Mouse (Mus musculus) liver, postnatal 0 days (tissue): ENCODE data around the gene Grcc10. TPM values are rescaled to one million over a fixed set of nuclear protein-coding genes. Genes with fewer than 3 reads are reported as not detected.

ENCODE experiments used
- ATAC-seq: fragments of 200-750 bp; cut with Nextera tagmentation; 2 replicates; pipeline ENCODE4 v1.8.0; 2017; ENCODE audit warnings: mild to moderate bottlenecking, moderate library complexity
- DNase-seq: peaks from one replicate; pipeline ENCODE4 v3.0.0-alpha.2; 2016
- H3K27ac ChIP-seq: fragments of 300-500 bp; sonication (generic); 2 replicates; pipeline ENCODE4 v1.5.1; 2014; ENCODE audit warnings: antibody characterized with exemption, moderate library complexity, mild to moderate bottlenecking, low read depth
- H3K27me3 ChIP-seq: fragments of 300-500 bp; sonication (generic); 2 replicates; pipeline ENCODE4 v1.6.1; 2014; ENCODE audit warnings: low read length, control low read depth, mixed read lengths; ENCODE audit not compliant: insufficient read depth
- H3K36me3 ChIP-seq: fragments of 300-500 bp; sonication (generic); replicated peaks from 2 replicates; pipeline ENCODE4 v1.6.1; 2014; ENCODE audit warnings: mild to moderate bottlenecking, control low read depth, low read length, moderate library complexity, mixed read lengths; ENCODE audit not compliant: insufficient read depth
- H3K4me1 ChIP-seq: fragments of 300-500 bp; sonication (generic); 2 replicates; pipeline ENCODE4 v1.6.1; 2014; ENCODE audit warnings: antibody characterized with exemption, mild to moderate bottlenecking, control low read depth; ENCODE audit not compliant: insufficient read depth
- H3K4me2 ChIP-seq: fragments of 300-500 bp; sonication (generic); 2 replicates; pipeline ENCODE4 v1.6.1; 2014; ENCODE audit warnings: low read depth, mild to moderate bottlenecking, low read length, moderate library complexity, mixed read lengths
- H3K4me3 ChIP-seq: fragments of 300-500 bp; sonication (generic); 2 replicates; pipeline ENCODE4 v1.5.1; 2014; ENCODE audit warnings: low read depth, low read length
- H3K9ac ChIP-seq: fragments of 300-500 bp; sonication (generic); replicated peaks from 2 replicates; pipeline ENCODE4 v1.6.1; 2014; ENCODE audit warnings: mild to moderate bottlenecking, moderate library complexity
- H3K9me3 ChIP-seq: fragments of 300-500 bp; sonication (generic); 2 replicates; pipeline ENCODE4 v1.6.1; 2016; ENCODE audit warnings: mild to moderate bottlenecking, control low read depth, low read length, mixed read lengths
- CTCF ChIP-seq: sonication (generic); IDR thresholded peaks from 2 replicates; pipeline ENCODE4 v1.5.1; 2016; ENCODE audit warnings: antibody characterized with exemption, low read depth
- EP300 ChIP-seq: IDR thresholded peaks from 2 replicates; pipeline ENCODE4 v1.6.1; 2016; ENCODE audit warnings: antibody characterized with exemption, low read depth, mild to moderate bottlenecking
- WGBS: fragments of 180-500 bp; shearing (Covaris S2); extraction: QIAGEN DNeasy Blood & Tissue Kit; methylation state at CpG from one replicate; pipeline ENCODE4 v1.1.7; 2014; ENCODE audit not compliant: insufficient replicate concordance; 5-methylcytosine and 5-hydroxymethylcytosine counted together
- polyA plus RNA-seq: library from polyadenylated mRNA; unstranded; fragments of >200 nt; fragmentation: Nextera tagmentation; extraction: Ambion mirVana; gene quantifications from 2 replicates; pipeline ENCODE4 v1.2.1, GENCODE M21; 2015

The Grcc10 gene
- polyA plus RNA-seq, 1 experiment from 2014 or later: 148 TPM

DNA sequence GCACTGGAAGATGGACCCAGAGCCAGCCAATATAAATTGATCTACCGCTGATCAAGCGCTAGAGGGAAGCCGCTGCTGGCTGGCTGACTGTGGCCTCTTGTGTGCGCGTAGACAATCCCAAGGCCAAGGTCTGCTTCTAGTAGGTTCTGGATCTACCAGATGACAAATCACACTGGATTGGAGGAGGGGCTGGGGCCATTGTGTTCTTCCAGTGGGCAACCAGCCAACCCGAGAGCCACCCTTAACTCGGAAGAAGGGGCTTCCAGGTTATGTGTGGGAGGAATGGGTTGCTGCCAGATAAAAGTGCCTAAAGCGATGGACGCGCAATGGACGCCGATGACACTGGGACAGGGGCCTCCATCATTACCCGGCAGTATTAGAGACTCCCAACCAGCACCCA, 23.2 kb downstream of the Grcc10 start:
- Histone ChIP-seq H3K4me1 (peaks cover 44% of the 10 kb centered on the region), H3K9me3 (no peaks in the 10 kb centered on the region), H3K27ac (no peak overlapping the region), H3K4me2 (no peak overlapping the region), H3K9ac (no peak overlapping the region), H3K4me3 (no peak overlapping the region), H3K27me3 (no peaks in the 10 kb centered on the region), H3K36me3 (peaks cover 42% of the 10 kb centered on the region)
- no peak for TF ChIP-seq EP300
- TF ChIP-seq CTCF: no peak
- DNase-seq (no peak), ATAC-seq (no peak)
- 87% methylated on average over 13 of the region's 13 CpGs for WGBS

DNA sequence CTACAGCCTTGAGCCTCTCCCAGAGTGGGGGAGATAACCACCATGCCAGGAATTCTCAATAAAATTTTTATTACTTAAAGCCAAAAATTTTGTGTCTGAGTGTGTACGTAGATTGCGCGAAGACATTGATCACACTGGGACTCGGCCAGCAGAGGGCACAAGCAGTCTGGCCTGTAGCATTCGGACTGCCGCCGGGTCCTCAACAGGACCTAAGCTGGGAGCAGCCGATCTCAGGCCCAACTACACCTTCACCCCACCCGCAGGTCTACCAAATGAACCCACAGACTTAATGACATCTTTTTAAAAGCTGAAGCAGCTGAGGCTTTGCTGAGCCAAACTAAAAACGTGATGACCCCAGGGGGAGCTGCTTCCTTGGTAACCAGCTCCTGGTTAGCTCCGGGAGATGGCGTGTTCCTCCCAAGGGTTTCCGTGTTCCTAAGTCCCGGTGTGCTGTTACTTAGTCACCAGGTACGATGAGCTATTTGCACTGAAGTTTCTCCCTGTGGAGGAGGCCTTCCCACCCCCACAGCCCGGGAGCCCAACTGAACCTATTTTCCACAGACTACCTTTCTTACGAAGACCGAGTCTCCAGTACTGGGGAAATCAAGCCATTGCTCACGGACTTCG, 24.2 kb downstream of the Grcc10 start:
- Histone ChIP-seq H3K36me3 (peaks cover 42% of the 10 kb centered on the region), H3K9me3 (no peaks in the 10 kb centered on the region), H3K4me2 (no peak overlapping the region), H3K9ac (no peak overlapping the region), H3K4me1 (peaks cover 47% of the 10 kb centered on the region), H3K27ac (no peak overlapping the region), H3K27me3 (no peaks in the 10 kb centered on the region), H3K4me3 (no peak overlapping the region)
- ATAC-seq (no peak), DNase-seq (peak; percentile 73)
- 64% methylated on average over 20 of the region's 20 CpGs for WGBS
- TF ChIP-seq EP300 (no peak), CTCF (peak; percentile 79)

GRCm38 (mm10) chr6:124712918-124713317, 28.3 kb downstream of the Grcc10 start:
- H3K9ac ChIP-seq: peak overlapping the region; percentile 92
- H3K36me3 ChIP-seq: peaks cover 34% of the 10 kb centered on the region
- peak overlapping the region; percentile 91 for H3K27ac ChIP-seq
- H3K9me3 ChIP-seq: no peaks in the 10 kb centered on the region
- DNase-seq: no peak
- H3K4me1 ChIP-seq: peaks cover 39% of the 10 kb centered on the region
- peak overlapping the region; percentile 97 for H3K4me2 ChIP-seq
- WGBS: 10% methylated on average over 11 of the region's 11 CpGs
- no peaks in the 10 kb centered on the region for H3K27me3 ChIP-seq
- peak overlapping the region; percentile 83 for H3K4me3 ChIP-seq
- TF ChIP-seq CTCF (no peak), EP300 (no peak)
- ATAC-seq: no peak

DNA sequence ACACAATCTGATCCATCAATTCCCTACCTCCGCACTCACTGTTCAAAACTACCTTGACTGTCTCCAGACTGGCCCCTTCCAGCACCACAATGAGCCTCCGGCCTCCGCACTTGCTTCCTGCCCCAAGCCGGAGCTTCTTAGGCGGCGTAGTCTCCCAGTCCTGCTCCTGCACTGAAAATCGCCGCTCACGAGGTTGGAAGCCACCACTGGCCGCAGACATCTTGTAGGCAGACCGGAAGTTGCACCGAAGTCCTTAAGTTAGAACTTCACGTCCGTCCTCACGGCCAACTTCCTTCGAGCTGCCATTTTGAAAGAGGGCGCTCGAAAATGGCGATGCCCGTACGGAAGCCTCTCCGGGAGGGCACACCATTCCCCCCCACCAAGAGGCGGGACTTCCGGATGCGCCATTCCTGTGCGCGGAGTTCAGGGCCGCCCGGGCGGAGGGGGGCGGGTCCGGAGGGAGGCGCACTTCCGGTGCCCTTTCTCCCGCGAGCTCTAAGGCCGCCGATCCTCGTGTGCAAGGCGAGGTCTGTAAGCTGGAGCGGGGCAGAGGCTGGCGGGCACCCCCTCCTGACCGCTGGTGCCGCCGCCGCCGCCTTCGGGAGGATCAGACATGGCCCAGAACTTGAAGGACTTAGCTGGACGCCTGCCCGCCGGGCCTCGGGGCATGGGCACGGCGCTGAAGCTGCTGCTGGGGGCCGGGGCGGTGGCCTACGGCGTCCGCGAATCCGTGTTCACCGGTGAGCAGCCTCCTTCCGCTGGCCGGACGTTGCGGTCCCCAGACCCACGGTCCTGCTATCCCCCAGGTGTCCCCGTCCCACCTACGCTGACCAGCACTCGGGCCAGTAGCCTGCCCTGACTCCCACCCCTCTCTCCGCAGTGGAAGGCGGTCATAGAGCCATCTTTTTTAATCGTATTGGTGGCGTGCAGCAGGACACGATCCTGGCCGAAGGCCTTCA, 29.1 kb downstream of the Grcc10 start, which contains the start of the genes Emg1 and Phb2:
TSS of gene Emg1 (minus strand) at position 355 of the 959 bp plus-strand sequence.
TSS of gene Phb2 (plus strand) at position 513 of the 959 bp plus-strand sequence.
- H3K27me3 ChIP-seq: no peaks in the 10 kb centered on the region
- WGBS: under 1% methylated on average over 73 of the region's 76 CpGs
- peak within 1 kb of the TSS; percentile 97 for H3K4me2 ChIP-seq
- no peaks in the 10 kb centered on the region for H3K9me3 ChIP-seq
- peak within 1 kb of the TSS; percentile 92 for H3K9ac ChIP-seq
- peak; percentile 26 for TF ChIP-seq CTCF
- TF ChIP-seq EP300: peak; percentile 87
- H3K4me3 ChIP-seq: peak within 1 kb of the TSS; percentile 83
- peaks cover 39% of the 10 kb centered on the region for H3K4me1 ChIP-seq
- DNase-seq (peak; percentile 99), ATAC-seq (peak; percentile 98)
- peak within 1 kb of the TSS; percentile 91 for H3K27ac ChIP-seq
- peaks cover 38% of the 10 kb centered on the region for H3K36me3 ChIP-seq

DNA sequence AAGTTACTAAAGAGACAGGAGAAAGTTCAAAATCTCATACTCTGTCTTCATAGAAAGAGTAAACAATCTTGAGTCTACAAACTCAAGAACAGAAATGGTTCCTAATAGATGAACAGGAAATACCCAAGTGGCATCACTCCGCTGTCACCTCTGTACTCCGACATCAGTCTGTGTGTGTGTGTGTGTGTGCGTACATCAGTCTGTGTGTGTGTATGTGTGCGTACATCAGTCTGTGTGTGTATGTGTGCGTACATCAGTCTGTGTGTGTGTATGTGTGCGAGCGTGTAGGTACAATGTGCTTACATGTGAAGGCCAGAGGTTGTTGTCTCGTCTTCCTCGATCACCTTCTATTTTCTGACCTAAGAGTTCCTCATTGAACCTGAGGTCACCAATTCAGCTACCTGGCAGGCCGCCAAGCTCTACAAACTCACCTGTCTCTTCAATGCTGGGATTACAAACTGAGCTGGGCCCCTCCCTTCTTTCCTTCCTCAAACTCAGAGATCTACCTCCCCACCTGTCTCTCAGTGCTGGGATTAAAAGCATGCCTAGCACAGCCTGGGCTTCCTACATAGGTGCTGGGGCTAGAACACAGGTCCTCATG, 32.8 kb downstream of the Grcc10 start:
- Histone ChIP-seq H3K36me3 (peaks cover 36% of the 10 kb centered on the region), H3K4me3 (no peak overlapping the region), H3K27ac (peak overlapping the region; percentile 11; the same call in 1 of the 2 replicates), H3K4me2 (no peak overlapping the region), H3K4me1 (peaks cover 31% of the 10 kb centered on the region), H3K9me3 (no peaks in the 10 kb centered on the region), H3K9ac (no peak overlapping the region), H3K27me3 (no peaks in the 10 kb centered on the region)
- no peak for ATAC-seq
- TF ChIP-seq CTCF (no peak), EP300 (no peak)
- DNase-seq: peak; percentile 73
- WGBS: 84% methylated on average over 10 of the region's 10 CpGs

GRCm38 (mm10) chr6:124706061-124706627, 35.0 kb downstream of the Grcc10 start:
- Histone ChIP-seq H3K9ac (no peak overlapping the region), H3K9me3 (no peaks in the 10 kb centered on the region), H3K4me2 (no peak overlapping the region), H3K4me1 (peaks cover 20% of the 10 kb centered on the region), H3K27ac (no peak overlapping the region), H3K27me3 (no peaks in the 10 kb centered on the region), H3K36me3 (peaks cover 58% of the 10 kb centered on the region), H3K4me3 (no peak overlapping the region)
- TF ChIP-seq CTCF (no peak), EP300 (no peak)
- ATAC-seq (no peak), DNase-seq (no peak)
- WGBS: 80% methylated on average over 5 of the region's 5 CpGs
